Mouse (Mus musculus) urinary bladder, postnatal 36 days (tissue): Measurements from ENCODE around the gene Arap1.

Experiments
- DNase-seq, 2 experiments: peaks; one replicate each; pipeline ENCODE4 v3.0.0; 2022; ENCODE audit warnings: low spot score in 2 of 2, mixed read lengths in 1 of 2

Arap1 gene

DNA sequence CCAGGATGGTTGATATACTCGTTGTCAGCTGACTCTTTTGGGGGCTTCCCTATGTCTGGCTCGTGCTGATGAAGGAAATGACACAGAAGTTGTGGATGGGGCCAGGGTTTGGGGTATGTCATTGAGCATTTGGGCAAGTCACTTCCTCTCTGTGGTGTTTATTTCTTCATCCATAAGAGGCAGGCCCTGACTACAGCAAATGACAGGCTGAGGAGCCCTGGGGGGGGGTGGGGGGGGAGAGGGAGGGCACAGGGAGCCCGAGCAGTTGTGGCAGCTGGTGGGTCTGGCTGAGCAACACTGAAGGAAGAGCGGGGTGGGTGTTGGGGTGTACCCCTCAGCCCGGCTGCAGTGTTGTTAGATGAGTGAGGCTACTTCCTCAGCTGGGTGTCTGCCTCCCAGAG lies 14.9 kb downstream of the Arap1 start:
- no peak for DNase-seq

DNA sequence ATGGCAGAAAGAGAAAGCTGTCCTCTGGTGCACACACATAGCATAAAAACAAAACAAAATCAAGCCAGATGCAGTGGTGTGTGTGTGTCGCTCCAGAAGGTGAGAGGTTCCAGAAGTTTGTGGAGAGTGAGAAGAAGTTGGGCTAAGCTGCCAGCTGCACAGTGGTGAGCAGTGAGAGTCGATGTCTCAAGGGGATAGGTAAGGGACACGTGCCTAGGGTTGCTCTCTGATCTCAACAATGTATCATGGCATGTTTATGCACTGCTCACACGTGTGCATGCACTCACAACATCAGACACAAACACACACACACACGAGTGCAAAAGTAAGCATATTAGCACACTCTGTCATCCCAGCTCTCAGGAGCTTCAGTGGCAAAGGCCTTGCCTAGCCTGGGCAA lies 16.0 kb downstream of the Arap1 start:
- no peak for DNase-seq

DNA sequence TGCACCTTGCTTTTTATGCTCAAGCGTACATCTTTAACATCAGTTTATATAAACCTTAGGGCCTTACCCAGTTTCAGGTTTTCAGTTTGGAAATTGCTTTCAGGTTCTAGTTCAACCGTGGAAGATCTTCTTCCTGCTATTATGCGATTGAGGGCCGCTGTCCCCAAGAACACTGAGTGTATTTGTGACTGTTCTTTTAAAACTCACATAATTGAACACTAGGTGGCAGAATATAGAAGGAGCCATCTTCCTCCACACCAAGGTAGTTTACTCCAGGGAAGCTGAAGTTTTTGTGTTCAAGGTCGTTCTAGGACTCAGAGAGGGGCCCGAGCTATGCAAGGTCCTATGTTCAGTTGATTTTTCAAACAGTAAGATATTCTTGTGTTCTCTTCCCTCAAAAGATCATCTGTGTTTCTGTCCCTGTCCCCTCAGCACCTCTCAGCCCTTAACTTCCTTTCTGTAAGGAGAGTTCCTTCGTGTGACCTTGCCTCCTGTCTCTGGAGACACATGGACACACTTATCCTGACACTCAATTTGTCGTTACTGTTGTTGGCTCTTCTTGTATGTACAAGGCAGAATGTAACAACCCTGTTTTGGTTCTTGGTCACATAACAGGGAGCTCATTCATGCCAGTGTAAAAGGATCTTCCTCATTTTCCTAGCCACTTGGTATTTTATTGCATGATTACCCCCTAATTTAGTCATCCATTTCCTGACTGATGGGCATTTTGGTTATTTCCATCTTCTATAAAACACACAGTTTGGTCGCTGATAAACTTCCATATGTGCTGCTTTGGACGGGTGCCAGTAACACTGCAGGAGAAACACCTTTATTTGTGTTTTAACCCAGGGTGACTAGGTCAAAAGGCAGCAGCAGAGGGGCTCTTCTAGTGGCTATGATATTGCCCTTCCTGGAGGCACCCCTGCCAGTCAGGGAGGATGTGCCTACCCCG lies 20.3 kb downstream of the Arap1 start:
- DNase-seq: no peak

GRCm38 (mm10) chr7:101369666-101370065 lies 21.8 kb downstream of the Arap1 start:
- no peak for DNase-seq

DNA sequence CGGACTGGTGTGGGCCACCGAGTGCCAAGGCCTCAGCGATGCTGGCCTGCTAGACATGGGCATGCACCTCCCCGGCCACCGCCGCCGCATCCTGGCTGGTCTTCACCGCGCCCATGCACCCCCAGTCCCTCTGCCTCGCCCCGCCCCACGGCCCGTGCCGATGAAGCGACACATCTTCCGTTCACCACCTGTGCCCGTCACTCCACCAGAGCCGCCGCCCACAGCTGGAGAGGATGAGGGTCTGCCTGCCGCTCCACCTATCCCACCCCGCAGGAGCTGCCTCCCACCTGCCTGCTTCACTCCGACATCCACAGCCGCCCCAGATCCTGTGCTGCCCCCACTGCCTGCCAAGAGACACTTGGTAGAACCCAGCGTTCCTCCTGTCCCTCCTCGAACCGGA lies 25.2 kb downstream of the Arap1 start:
- DNase-seq: no peak

- DNase-seq: no peak
Measured at GRCm38 (mm10) chr7:101374155-101374554, 26.3 kb downstream of the Arap1 start.

DNA sequence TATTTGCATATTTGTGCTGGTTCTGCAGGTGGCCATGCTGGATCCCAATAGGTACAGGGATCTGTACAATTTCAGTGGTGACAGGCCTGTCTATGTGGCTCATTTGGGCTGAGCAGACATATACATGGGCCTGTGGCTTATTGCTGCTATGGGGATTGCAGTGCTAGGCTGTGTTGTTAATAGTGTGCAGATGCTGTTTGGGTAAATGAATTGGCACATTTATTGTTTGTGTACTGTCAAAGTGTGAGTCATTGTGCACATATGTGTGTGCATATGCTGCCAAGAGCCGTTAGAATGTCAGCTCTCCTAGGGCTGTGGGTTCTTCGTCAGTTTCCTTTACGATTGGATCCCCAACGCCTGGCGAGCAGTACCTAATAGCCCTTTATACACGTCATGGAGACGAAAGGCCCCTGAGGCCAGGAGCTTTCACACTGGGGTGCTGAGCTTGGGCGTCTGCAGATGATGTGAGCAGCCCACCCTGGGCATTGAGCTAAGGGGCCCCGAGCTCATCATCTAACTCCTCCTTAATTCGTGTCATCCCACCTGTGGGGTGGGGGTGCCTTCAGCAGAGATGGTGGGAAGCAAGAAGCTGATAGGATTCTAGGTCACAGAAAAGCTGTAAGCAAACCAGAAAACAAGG lies 29.0 kb downstream of the Arap1 start:
- no peak for DNase-seq

DNA sequence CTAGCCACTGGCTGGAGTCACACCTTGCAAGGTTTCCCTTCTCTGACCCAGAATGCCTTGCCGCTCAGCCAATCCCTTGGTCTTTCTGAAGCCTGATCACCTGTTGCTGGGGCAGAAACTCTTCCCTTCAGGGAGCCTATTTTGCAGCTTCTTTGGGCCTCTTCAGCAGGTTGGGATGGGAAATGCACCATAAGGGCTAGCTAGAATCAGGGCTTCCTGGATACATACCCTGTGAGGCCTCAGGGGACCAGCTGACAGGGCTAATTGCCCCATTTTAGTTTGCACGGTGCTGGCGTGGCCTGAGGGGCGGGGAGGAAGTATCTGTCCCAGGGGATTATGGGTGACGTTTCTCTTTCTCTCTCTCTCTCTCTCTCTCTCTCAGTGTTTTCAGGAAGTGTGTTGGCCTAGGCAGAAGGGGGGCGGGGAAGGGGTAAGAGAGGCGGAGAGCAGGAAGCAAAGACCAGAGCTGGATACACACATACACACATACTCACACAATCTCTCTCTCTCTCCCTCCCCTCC lies 29.9 kb downstream of the Arap1 start:
- peak; percentile 74 to 82 for DNase-seq

DNA sequence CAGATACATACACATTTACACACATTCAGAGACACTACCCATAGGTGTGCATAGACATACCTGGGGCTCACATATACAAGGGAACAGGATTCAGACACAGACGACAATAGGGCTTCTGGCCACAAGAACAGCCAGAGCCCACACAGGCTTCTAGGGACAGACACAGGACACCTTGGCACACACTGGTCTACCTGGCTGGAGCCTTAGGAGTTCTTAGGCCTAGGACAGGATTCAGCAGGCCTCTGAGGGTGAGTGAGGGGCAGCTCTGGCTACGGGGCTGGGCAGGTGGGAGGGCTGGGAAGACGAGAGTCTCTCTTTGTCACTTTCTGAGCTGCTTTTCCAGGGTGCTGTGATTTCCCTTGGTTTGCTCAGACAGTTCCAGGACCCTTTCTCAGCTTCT lies 30.4 kb downstream of the Arap1 start:
- no peak for DNase-seq

- no peak for DNase-seq
Measured at GRCm38 (mm10) chr7:101378796-101379465, 31.1 kb downstream of the Arap1 start.

DNA sequence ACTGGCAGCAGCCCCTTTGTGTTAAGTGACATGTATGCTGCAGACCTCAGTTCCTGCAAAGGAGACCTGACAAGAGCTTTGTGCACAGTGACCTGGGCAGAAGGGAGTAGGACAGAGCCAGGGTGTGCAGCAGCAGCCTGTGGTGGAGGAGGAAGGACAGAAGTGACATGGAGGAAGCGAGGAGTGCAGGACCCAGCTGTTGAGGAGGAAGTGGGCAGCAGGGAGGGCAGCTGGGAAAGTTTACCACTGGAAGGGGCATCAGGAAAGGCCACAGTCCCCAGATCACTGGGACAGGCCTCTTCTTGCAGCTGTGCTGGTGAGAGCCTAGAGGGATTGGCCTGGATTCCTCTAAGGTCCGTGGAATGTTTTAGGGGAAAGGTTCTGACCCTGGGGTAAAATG lies 31.9 kb downstream of the Arap1 start:
- no peak for DNase-seq

- DNase-seq: peak in 1 of 2 experiments; percentile 58
Measured at GRCm38 (mm10) chr7:101381512-101381911, 33.6 kb downstream of the Arap1 start.

DNA sequence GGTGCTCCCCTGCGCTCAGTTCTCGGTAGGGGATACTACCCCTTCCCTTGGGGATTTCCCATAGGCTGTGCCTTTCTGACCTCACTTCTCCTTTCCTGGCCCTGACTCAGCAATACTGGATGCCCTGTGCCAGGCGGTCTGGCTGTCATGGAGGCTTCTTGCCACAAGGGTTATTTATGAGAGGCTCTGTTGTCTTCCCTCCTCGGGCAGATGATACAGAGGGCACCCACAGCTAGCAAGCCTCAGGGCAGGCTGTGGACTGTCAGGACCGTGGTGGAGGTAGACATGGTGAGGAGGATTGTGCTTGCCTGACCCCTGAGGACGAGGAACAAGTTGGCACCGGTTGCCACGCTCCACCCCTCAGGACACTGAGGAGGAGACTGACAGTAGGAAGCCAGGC lies 34.5 kb downstream of the Arap1 start:
- no peak for DNase-seq

DNA sequence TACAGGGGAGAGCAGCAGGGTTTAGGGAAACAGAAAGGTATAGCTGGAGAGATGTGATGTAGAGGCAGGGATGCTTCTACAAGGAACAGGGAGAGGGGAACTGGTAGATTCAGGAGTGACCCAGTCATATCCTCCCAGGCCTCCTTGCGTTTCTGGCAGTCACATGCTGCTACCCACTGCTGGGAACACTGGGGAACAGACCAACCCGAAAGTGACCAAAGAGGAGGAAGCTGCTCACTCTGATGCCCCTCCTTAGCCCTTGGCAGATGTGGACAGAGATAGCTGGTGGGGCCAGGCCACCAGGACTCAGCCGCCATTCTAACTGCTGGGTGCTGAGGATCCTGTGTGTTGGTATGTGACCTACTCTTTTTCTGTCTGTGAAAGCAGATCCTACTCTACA lies 35.9 kb downstream of the Arap1 start:
- no peak for DNase-seq

- DNase-seq: no peak
Measured at GRCm38 (mm10) chr7:101384931-101385330, 37.1 kb downstream of the Arap1 start.

DNA sequence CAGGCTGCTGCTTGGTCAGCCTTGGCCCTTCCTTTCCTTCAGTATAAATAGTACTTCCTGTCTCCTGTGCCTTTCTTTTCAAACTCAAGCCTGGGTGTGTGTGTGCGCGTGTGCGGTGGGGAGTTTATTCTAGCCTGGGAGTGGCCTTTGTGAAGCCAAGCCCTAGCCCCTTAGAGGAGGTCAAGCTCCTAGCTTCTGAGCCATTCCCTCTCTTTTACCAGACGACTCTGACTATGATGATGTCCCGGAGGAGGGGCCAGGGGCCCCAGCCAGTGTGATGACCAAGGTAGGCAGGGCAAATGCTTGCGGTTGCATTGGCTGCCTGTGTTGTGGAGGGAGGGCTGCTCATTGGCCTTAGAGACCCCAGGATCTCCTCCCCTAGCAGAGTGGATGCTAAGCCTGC lies 37.5 kb downstream of the Arap1 start:
- no peak for DNase-seq

- DNase-seq: no peak
Measured at GRCm38 (mm10) chr7:101385866-101386452, 38.1 kb downstream of the Arap1 start.

- no peak for DNase-seq
Measured at GRCm38 (mm10) chr7:101389256-101389655, 41.4 kb downstream of the Arap1 start.

DNA sequence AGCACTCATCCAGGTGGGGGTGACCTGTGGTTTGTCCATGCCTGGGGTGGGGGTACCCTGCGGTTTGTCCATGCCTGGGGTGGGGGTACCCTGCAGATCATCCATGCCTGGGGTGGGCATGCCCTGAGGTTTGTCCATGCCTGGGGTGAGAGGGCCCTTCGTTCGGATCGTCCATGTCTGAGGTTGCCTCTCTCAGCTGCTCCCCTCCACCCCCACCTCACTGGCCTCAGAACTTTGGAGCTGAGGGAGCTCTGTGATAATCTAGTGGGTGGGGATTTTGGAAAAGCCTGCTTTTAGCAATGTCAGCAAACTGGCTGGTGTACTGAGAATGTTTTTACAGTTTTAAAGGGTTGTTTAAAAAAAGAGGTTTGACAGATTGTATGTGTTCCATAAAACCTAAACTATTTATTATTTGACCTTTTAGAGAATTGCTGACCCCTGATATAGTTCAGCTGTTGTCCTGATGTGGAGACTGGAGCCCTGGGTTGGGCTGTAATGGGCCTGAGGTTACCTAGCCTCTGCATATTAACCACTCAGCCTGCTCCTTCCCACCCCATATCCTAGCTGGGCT lies 44.1 kb downstream of the Arap1 start:
- DNase-seq: no peak

- DNase-seq: no peak
Measured at GRCm38 (mm10) chr7:101393015-101393414, 45.1 kb downstream of the Arap1 start.

DNA sequence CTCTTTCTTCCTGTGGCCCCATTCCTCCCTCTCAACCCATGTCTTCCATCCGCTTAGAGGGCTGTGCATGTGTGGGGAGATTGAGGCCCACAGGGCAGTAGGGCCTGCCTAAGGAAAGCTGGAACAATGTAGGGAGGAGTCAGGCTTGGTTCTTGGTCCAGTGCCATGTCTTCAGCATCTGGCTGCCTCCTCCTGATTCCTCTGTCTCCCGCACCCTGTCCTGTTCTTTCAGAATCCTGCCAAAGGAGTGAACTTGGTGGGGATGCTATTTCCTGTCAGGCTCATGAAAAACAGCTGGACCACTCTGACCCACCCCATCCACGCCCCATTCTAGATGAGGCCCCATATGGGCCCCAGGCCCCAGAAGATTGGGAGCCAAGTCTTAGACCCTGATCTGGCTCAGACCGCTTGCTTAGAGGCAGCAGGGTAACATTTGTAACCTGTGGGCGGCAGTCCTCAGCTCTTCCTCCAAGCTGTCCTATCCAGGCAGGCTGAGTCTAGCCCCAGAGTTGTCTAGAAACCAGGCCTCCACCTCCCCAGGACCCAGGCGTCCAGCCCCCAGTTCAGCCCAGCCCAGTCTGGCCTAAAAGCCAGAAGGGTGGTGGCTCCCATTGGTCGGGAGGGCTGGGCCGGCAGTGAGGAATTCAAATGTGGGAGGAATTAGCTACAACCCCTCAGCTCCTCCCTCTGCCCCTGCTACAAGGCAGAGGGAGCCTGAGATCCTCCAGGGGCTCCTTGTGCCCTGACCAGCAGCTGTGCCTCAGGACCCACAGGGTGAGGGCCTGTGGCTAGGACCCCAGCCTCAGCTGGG lies 46.0 kb downstream of the Arap1 start:
- peak; percentile 58 to 73 for DNase-seq
